Mouse (Mus musculus): Measurements from ENCODE around the gene H2-Eb1. TPM values are rescaled to one million over a fixed set of nuclear protein-coding genes. Genes with fewer than 3 reads are reported as not detected.

H2-Eb1 gene
- polyA plus RNA-seq, 1 experiment from 2014 or later: 1.8 TPM

DNA sequence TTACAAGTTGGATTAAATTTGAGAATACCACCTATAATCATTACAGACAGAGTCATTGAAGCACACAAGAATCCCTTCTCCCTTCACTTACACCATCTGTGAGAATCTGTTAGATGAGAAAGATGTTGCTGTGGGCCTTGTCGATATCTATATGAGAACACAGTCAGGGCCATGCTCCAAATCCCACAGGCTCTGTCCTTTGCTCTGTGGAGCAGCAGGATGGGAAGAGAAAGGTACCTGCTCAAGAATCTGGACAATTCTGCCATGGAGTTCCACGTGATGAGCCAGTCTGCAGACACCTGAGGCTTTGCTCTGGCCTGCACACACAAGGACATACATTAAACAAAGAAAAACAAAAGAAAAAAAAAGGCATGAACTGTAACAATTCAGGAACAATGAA is 11.0 kb downstream of the H2-Eb1 start:
- no peaks in the 10 kb centered on the region for H3K27me3 ChIP-seq
- no peak overlapping the region for H3K4me2 ChIP-seq
- H3K9me3 ChIP-seq (replicated peaks): no peaks in the 10 kb centered on the region
- no peak overlapping the region for H3K27ac ChIP-seq (replicated peaks)
- no peak overlapping the region for H3K4me3 ChIP-seq (replicated peaks)
- no peaks in the 10 kb centered on the region for H3K4me1 ChIP-seq (replicated peaks)
- no peaks in the 10 kb centered on the region for H3K36me3 ChIP-seq (replicated peaks)
- WGBS (ENCODE audit: insufficient replicate concordance): 48% methylated on average over 2 of the region's 2 CpGs
- ATAC-seq (ENCODE audit: insufficient read depth): no peak
- H3K9ac ChIP-seq: no peak overlapping the region

DNA sequence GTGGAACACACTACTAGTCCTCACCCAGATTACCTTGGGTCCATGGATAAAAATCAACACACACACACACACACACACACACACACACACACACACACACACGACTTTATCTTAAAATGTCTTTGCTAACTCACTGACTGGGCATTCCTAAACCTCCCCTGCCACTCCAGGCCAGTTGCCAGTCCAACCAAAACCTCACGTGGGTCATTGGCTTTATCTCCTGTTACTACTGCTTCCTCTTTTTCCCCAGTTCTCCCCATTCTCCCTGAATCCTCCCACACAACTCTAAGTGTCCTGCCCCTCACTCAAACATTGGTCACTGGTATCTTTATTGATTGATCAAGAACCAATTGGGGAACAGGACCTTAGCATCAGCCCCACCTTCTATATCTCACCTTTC is 11.6 kb downstream of the H2-Eb1 start:
- Histone ChIP-seq H3K4me3 (replicated peaks) (no peak overlapping the region), H3K4me1 (replicated peaks) (no peaks in the 10 kb centered on the region), H3K36me3 (replicated peaks) (no peaks in the 10 kb centered on the region), H3K9ac (no peak overlapping the region), H3K27me3 (no peaks in the 10 kb centered on the region), H3K4me2 (no peak overlapping the region), H3K27ac (replicated peaks) (no peak overlapping the region), H3K9me3 (replicated peaks) (no peaks in the 10 kb centered on the region)
- ATAC-seq (ENCODE audit: insufficient read depth): no peak
- 16% methylated on average over 2 of the region's 2 CpGs for WGBS (ENCODE audit: insufficient replicate concordance)

DNA sequence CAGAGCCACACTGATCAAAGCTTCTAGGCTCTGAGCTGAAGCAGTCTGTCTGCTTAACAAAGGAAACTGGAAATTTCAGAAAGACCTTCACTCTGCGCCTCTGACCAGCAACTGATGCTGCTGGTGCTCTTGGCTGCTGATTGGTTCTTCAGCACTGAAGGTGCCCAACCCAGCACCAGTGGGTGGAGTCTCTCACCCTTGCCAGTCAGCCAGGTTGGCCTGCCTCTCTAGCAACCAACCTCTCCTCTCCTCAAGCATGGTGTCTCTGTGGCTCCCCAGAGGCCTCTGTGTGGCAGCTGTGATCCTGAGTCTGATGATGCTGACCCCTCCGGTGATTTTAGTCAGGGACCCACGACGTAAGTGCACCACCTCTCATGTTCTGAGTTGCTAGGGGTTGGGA is 19.8 kb downstream of the H2-Eb1 start, which contains the start of gene H2-Eb2:
TSS of gene H2-Eb2 (plus strand) at position 230 of the 400 bp plus-strand sequence.
- 48% methylated on average over 4 of the region's 4 CpGs for WGBS (ENCODE audit: insufficient replicate concordance)
- H3K9ac ChIP-seq: no peak within 1 kb of the TSS
- no peak for ATAC-seq (ENCODE audit: insufficient read depth)

DNA sequence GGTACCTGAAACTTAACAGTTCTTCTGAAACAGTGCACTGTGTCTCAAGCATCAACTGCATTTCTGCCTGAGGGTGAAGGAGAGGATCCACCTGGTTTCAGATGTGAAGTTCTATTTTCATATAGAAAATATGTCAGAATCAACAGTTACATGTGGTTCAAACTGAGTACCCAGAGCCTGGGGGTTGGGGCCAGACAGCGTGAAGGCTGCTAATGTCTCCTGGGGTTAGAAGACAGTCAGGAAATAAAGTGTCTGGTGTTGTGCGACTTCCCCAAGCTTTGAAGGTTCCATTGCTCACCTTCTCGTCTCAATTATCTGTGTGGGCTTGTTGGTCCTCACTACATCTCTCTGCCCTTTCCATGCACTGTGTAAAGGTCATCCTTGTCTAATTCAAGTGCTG is 20.7 kb downstream of the H2-Eb1 start:
- no peak overlapping the region for H3K4me3 ChIP-seq (replicated peaks)
- H3K36me3 ChIP-seq (replicated peaks): no peaks in the 10 kb centered on the region
- H3K27me3 ChIP-seq: no peaks in the 10 kb centered on the region
- no peak overlapping the region for H3K4me2 ChIP-seq
- no peak overlapping the region for H3K27ac ChIP-seq (replicated peaks)
- 48% methylated on average over 3 of the region's 3 CpGs for WGBS (ENCODE audit: insufficient replicate concordance)
- H3K9ac ChIP-seq: no peak overlapping the region
- no peaks in the 10 kb centered on the region for H3K9me3 ChIP-seq (replicated peaks)
- ATAC-seq (ENCODE audit: insufficient read depth): no peak
- no peaks in the 10 kb centered on the region for H3K4me1 ChIP-seq (replicated peaks)

More for the DNA sequence above, 19.8 kb downstream of the H2-Eb1 start, which contains the start of gene H2-Eb2:
- no peaks in the 10 kb centered on the region for H3K36me3 ChIP-seq (replicated peaks)
- no peak within 1 kb of the TSS for H3K27ac ChIP-seq (replicated peaks)
- H3K4me3 ChIP-seq (replicated peaks): no peak within 1 kb of the TSS
- H3K4me1 ChIP-seq (replicated peaks): no peaks in the 10 kb centered on the region
- H3K27me3 ChIP-seq: no peaks in the 10 kb centered on the region
- no peak within 1 kb of the TSS for H3K4me2 ChIP-seq
- H3K9me3 ChIP-seq (replicated peaks): no peaks in the 10 kb centered on the region

DNA sequence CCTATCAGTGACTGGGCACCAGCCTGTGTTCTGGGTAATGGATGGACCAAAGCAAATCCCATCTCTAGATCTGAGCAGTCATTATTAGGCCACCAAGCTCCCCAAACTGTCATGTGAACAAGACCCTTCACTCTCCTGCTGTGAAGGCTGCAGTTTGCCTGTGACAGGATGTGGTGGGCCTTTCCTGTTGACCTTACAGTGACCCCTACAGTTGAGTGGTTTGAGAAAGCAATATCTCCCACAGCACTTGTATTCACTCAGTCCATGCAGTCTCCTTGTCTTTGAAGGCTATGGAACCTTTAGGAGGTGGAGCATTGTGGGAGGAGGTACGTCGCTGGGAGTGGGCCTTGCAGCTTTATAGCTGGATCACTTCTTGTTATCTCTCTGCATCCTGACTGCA is 24.1 kb downstream of the H2-Eb1 start:
- Histone ChIP-seq H3K27ac (replicated peaks) (no peak overlapping the region), H3K4me3 (replicated peaks) (no peak overlapping the region), H3K9me3 (replicated peaks) (no peaks in the 10 kb centered on the region), H3K4me1 (replicated peaks) (no peaks in the 10 kb centered on the region), H3K27me3 (no peaks in the 10 kb centered on the region), H3K36me3 (replicated peaks) (no peaks in the 10 kb centered on the region), H3K4me2 (no peak overlapping the region), H3K9ac (no peak overlapping the region)
- no peak for ATAC-seq (ENCODE audit: insufficient read depth)
- 23% methylated on average over 2 of the region's 2 CpGs for WGBS (ENCODE audit: insufficient replicate concordance)

DNA sequence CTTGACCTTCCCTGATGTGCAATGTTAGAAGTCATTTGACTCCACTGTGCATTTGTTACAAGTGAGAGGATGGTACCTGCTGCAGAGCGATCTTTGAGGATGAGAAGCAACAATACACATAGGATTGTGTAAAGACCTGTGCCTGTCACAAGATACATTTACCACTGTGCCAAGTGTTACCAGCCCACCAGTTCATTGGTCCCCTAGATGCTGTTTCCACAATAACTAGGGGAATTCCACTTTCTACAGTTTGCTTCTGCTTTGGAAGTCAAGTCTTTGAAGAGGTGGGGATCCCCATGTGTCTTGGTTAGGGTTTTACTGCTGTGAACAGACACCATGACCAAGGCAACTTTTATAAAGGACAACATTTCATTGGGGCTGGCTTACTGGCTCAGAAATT is 25.5 kb downstream of the H2-Eb1 start:
- H3K9me3 ChIP-seq (replicated peaks): no peaks in the 10 kb centered on the region
- H3K9ac ChIP-seq: no peak overlapping the region
- no peak overlapping the region for H3K27ac ChIP-seq (replicated peaks)
- H3K4me1 ChIP-seq (replicated peaks): no peaks in the 10 kb centered on the region
- no peaks in the 10 kb centered on the region for H3K36me3 ChIP-seq (replicated peaks)
- no peak overlapping the region for H3K4me3 ChIP-seq (replicated peaks)
- WGBS (ENCODE audit: insufficient replicate concordance): 66% methylated on average over 1 of the region's 1 CpGs
- H3K4me2 ChIP-seq: no peak overlapping the region
- ATAC-seq (ENCODE audit: insufficient read depth): no peak
- H3K27me3 ChIP-seq: no peaks in the 10 kb centered on the region

DNA sequence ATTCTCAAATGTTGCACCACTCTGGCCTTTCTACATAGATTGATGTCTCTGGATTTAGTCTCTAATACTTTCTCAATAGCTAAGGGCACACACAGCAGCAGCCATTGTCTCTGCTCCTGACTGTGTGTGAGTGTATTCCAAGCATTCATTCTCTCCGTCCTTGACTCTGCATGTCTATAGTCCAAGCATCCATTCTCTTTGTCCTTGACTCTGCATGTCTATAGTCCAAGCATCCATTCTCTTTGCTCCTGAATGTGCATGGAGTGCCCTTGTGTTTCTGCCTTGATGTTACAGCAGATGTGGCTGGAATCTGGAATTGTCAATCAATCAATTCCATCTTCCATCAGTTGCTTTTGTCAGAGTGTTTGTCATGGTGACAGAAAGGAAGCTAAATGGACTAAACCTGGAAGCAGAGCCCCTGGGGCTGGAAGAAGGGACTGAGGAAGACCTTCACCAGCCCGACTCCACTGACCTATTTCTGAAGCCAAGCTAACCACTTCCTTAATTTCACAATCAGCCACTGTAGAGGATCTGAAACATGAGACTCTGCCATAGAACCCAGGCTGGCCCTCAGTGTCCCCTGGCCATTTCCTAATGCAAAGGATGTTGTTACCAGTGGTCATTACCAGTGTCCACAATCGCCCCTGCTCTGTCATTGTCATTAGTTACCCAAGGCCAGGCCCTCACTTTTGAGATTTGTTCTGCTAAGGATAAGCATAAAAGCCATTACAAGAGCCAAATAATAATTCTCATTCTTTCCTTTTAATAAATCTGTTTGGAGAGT is 35.1 kb downstream of the H2-Eb1 start:
- Histone ChIP-seq H3K4me2 (no peak overlapping the region), H3K27ac (replicated peaks) (no peak overlapping the region), H3K4me3 (replicated peaks) (no peak overlapping the region), H3K27me3 (no peaks in the 10 kb centered on the region), H3K9me3 (replicated peaks) (no peaks in the 10 kb centered on the region), H3K36me3 (replicated peaks) (no peaks in the 10 kb centered on the region), H3K4me1 (replicated peaks) (no peaks in the 10 kb centered on the region), H3K9ac (no peak overlapping the region)
- ATAC-seq (ENCODE audit: insufficient read depth): no peak
- 15% methylated on average over 3 of the region's 3 CpGs for WGBS (ENCODE audit: insufficient replicate concordance)

DNA sequence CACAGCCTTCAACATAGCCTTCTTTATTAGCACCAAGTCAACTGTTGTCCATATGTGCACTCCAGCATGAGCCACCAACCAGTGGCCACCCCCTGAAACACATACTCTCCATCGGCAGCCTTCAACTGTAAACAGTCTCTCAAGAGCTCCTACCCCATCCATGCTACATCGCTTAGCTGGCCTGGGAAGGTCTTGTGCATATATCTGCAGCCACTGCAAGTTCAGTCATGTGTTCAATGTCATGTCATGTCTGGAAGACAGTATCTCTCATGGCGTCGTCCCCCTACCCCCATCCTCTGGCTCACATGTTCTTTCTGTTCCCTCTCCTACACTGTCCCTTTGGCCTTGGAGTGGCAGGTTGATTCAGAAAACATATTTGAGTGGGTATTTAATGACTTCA is 39.2 kb downstream of the H2-Eb1 start:
- 66% methylated on average over 4 of the region's 4 CpGs for WGBS (ENCODE audit: insufficient replicate concordance)
- no peak overlapping the region for H3K4me2 ChIP-seq
- peaks cover 1% of the 10 kb centered on the region; the same call in 1 of the 2 replicates for H3K27me3 ChIP-seq
- H3K4me3 ChIP-seq (replicated peaks): no peak overlapping the region
- H3K27ac ChIP-seq (replicated peaks): no peak overlapping the region
- H3K9ac ChIP-seq: no peak overlapping the region
- no peaks in the 10 kb centered on the region for H3K36me3 ChIP-seq (replicated peaks)
- no peak for ATAC-seq (ENCODE audit: insufficient read depth)
- no peaks in the 10 kb centered on the region for H3K4me1 ChIP-seq (replicated peaks)
- no peaks in the 10 kb centered on the region for H3K9me3 ChIP-seq (replicated peaks)

DNA sequence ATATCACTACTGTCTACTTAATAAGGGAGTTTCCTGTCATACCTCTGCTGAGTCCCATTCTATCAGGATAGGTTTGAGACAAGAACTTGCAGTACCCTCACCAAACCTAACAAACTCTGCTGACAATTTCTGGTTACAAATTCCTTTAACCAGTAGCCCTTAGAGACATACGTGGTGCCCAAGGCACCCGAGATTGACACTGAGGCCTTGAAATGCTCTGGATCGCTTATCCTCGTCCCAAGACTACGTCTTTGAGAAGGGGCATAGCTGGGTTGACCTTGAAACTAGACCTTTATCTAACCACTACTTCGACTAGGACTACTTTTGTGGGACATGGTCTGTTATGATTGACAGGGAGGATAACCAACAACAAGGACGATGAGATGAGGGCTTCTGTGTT is 39.8 kb downstream of the H2-Eb1 start:
- ATAC-seq (ENCODE audit: insufficient read depth): no peak
- Histone ChIP-seq H3K27ac (replicated peaks) (no peak overlapping the region), H3K4me2 (no peak overlapping the region), H3K9me3 (replicated peaks) (no peaks in the 10 kb centered on the region), H3K4me1 (replicated peaks) (no peaks in the 10 kb centered on the region), H3K27me3 (peaks cover 3% of the 10 kb centered on the region; the same call in 1 of the 2 replicates), H3K36me3 (replicated peaks) (no peaks in the 10 kb centered on the region), H3K9ac (no peak overlapping the region), H3K4me3 (replicated peaks) (no peak overlapping the region)
- WGBS (ENCODE audit: insufficient replicate concordance): 50% methylated on average over 7 of the region's 7 CpGs

DNA sequence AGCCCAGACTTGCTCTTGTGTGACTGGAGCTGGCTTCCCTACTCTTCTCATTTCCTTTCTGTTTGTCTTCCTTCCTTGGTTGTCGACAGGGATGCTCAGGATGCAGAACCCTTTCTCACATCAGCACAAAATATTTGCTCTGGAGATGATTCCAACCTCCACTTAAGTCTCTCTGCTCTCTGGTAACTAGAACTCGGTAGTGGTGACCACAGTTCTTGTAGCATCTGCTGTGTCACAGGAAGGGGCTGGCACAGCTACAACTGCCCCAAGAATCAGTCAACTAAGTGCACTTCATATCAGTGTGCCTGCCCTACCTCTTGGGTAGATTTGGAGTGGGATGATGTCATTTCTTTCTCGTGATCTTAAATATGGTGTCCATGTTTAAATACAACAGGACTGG is 40.4 kb downstream of the H2-Eb1 start:
- H3K27me3 ChIP-seq: peaks cover 3% of the 10 kb centered on the region; the same call in 1 of the 2 replicates
- WGBS (ENCODE audit: insufficient replicate concordance): 25% methylated on average over 3 of the region's 3 CpGs
- no peaks in the 10 kb centered on the region for H3K9me3 ChIP-seq (replicated peaks)
- H3K9ac ChIP-seq: no peak overlapping the region
- H3K27ac ChIP-seq (replicated peaks): no peak overlapping the region
- no peaks in the 10 kb centered on the region for H3K36me3 ChIP-seq (replicated peaks)
- ATAC-seq (ENCODE audit: insufficient read depth): no peak
- no peaks in the 10 kb centered on the region for H3K4me1 ChIP-seq (replicated peaks)
- H3K4me3 ChIP-seq (replicated peaks): no peak overlapping the region
- no peak overlapping the region for H3K4me2 ChIP-seq

DNA sequence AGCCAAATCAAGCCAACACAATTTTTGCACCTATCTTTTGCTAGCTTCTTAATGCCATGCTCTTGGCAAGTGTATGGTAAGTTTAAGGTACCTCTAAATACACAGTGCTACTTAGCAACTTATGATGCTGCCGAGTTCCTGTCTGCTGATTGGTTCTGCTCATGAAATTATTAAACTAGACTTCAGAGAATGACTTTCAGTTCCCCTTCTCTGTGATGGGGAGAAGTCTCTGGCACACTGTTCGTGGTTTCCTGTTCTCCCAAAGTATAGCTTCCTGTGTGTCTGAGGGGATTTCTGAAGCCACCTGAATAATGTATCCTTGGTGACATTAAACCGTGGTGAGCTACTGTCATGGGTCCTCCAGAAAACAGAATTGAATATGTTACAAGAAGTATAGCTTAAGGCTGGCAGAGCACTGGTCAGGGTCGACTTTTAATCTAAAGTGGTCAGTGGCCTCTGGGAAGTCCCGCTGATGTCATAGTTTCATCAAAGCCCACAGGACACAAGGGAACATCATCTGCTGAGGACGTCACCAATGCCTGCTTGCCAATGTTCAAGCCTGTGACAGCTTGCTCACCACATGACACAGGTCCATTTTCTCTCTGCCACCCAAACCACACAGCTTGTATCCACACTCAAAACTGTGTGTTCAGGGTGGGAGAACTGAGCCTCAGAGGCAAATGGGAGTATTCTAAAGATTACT is 42.1 kb downstream of the H2-Eb1 start:
- no peak overlapping the region for H3K27ac ChIP-seq (replicated peaks)
- H3K9me3 ChIP-seq (replicated peaks): no peaks in the 10 kb centered on the region
- no peak overlapping the region for H3K4me2 ChIP-seq
- H3K9ac ChIP-seq: no peak overlapping the region
- WGBS (ENCODE audit: insufficient replicate concordance): 23% methylated on average over 6 of the region's 6 CpGs
- H3K27me3 ChIP-seq: peaks cover 3% of the 10 kb centered on the region; the same call in 1 of the 2 replicates
- no peak overlapping the region for H3K4me3 ChIP-seq (replicated peaks)
- no peaks in the 10 kb centered on the region for H3K4me1 ChIP-seq (replicated peaks)
- no peaks in the 10 kb centered on the region for H3K36me3 ChIP-seq (replicated peaks)
- no peak for ATAC-seq (ENCODE audit: insufficient read depth)

Measured in liver, embryonic 15.5 days (tissue).